Mouse (Mus musculus) olfactory bulb, adult 2 months (tissue): Measurements from ENCODE around the gene Cfd.

Experiments used
- CTCF ChIP-seq: fragments of 200-500 bp; IDR thresholded peaks from 2 replicates; pipeline ENCODE4 v1.5.1; 2012; ENCODE audit warnings: low read depth, mild to moderate bottlenecking, low read length, moderate library complexity; ENCODE audit not compliant: insufficient read depth
- POLR2A ChIP-seq: fragments of 200-500 bp; IDR thresholded peaks from 2 replicates; pipeline ENCODE4 v1.6.1; 2012; ENCODE audit warnings: mild to moderate bottlenecking, low read depth, low read length, moderate library complexity; ENCODE audit not compliant: insufficient read depth

GRCm38 (mm10) chr10:79927324-79928029 is 36.8 kb downstream of the Cfd start:
- TF ChIP-seq CTCF: no peak
- no peak for TF ChIP-seq POLR2A
